Mouse (Mus musculus) brain, embryonic 14.5 days (tissue): ENCODE measurements around the gene Chrd.

ENCODE experiments used
- CTCF ChIP-seq: fragments of 200-500 bp; IDR thresholded peaks from 2 replicates; pipeline ENCODE4 v1.5.1; 2012; ENCODE audit warnings: inconsistent platforms, mild to moderate bottlenecking, moderate library complexity, borderline replicate concordance; ENCODE audit not compliant: insufficient read depth, insufficient read length; ENCODE audit errors: extremely low read depth
- POLR2A ChIP-seq: fragments of 200-500 bp; IDR thresholded peaks from 2 replicates; pipeline ENCODE4 v1.6.1; 2012; ENCODE audit warnings: mild to moderate bottlenecking, inconsistent platforms, borderline replicate concordance; ENCODE audit not compliant: poor library complexity, insufficient read depth, insufficient read length, severe bottlenecking; ENCODE audit errors: extremely low read depth

- TF ChIP-seq POLR2A: no peak; the same call in 1 of the 2 replicates
- no peak for TF ChIP-seq CTCF
These were observed 39.7 kb upstream of the Chrd start, which contains the start of gene Fam131a for GRCm38 (mm10) chr16:20693111-20693701.
